Mouse (Mus musculus) erythroid progenitor cell, adult 5-6 weeks (primary cell): ENCODE measurements around the gene Herc2. TPM values are rescaled to one million over a fixed set of nuclear protein-coding genes. Genes with fewer than 3 reads are reported as not detected.

Source experiments
- ATAC-seq: replicated peaks from 2 replicates; pipeline ENCODE4 v1.8.0; 2016; ENCODE audit warnings: moderate number of reproducible peaks, mild to moderate bottlenecking, moderate TSS enrichment, inconsistent platforms; ENCODE audit not compliant: poor library complexity, low FRiP score, severe bottlenecking
- total RNA-seq, 2 experiments: library from RNA; stranded (forward) in 1 of 2; stranded (reverse) in 1 of 2; fragments of 150-400 nt in 1 of 2; fragments of 186-747, 209-891 nt in 1 of 2; gene quantifications; 2 replicates each; pipeline versions ENCODE4 v1.2.3 to v1.2.4; 2015 to 2017; ENCODE audit warnings: low replicate concordance in 2 of 2

Gene Herc2
- total RNA-seq, 2 experiments from 2014 or later = 39.0 to 173 TPM

GRCm38 (mm10) chr7:56055338-56055737, 5.3 kb downstream of the Herc2 start:
- ATAC-seq = no peak

GRCm38 (mm10) chr7:56064876-56065275, 14.9 kb downstream of the Herc2 start:
- no peak for ATAC-seq

- ATAC-seq = no peak
Observed at GRCm38 (mm10) chr7:56066136-56066535, 16.1 kb downstream of the Herc2 start.

GRCm38 (mm10) chr7:56066634-56067033, 16.6 kb downstream of the Herc2 start:
- no peak for ATAC-seq

- no peak for ATAC-seq
Observed at GRCm38 (mm10) chr7:56071724-56072123, 21.7 kb downstream of the Herc2 start.

- no peak for ATAC-seq
Observed at GRCm38 (mm10) chr7:56083034-56083433, 33.0 kb downstream of the Herc2 start.

- ATAC-seq = no peak
Observed at GRCm38 (mm10) chr7:56089097-56089496, 39.1 kb downstream of the Herc2 start.

- no peak for ATAC-seq
Observed at GRCm38 (mm10) chr7:56091445-56091844, 41.4 kb downstream of the Herc2 start.

GRCm38 (mm10) chr7:56102293-56102847, 52.4 kb downstream of the Herc2 start:
- no peak for ATAC-seq

- no peak for ATAC-seq
Observed at GRCm38 (mm10) chr7:56112999-56113398, 63.0 kb downstream of the Herc2 start.

- ATAC-seq = no peak
Observed at GRCm38 (mm10) chr7:56114148-56114547, 64.2 kb downstream of the Herc2 start.

GRCm38 (mm10) chr7:56120968-56121367, 71.0 kb downstream of the Herc2 start:
- ATAC-seq = no peak

- ATAC-seq = no peak
Observed at GRCm38 (mm10) chr7:56121425-56121824, 71.4 kb downstream of the Herc2 start.

GRCm38 (mm10) chr7:56128080-56128479, 78.1 kb downstream of the Herc2 start:
- ATAC-seq = no peak

GRCm38 (mm10) chr7:56129577-56129976, 79.6 kb downstream of the Herc2 start:
- ATAC-seq = no peak

GRCm38 (mm10) chr7:56131548-56131947, 81.6 kb downstream of the Herc2 start:
- no peak for ATAC-seq

- ATAC-seq = no peak
Observed at GRCm38 (mm10) chr7:56138706-56139105, 88.7 kb downstream of the Herc2 start.

GRCm38 (mm10) chr7:56146424-56146823, 96.4 kb downstream of the Herc2 start:
- ATAC-seq = no peak

GRCm38 (mm10) chr7:56148925-56149324, 98.9 kb downstream of the Herc2 start:
- no peak for ATAC-seq

GRCm38 (mm10) chr7:56151885-56152676, 102.1 kb downstream of the Herc2 start:
- no peak for ATAC-seq

- no peak for ATAC-seq
Observed at GRCm38 (mm10) chr7:56153161-56153560, 103.2 kb downstream of the Herc2 start.

- ATAC-seq = no peak
Observed at GRCm38 (mm10) chr7:56153625-56154024, 103.6 kb downstream of the Herc2 start.
